Mouse (Mus musculus) C2C12 (cell line): ENCODE results near the gene Hoxb7. TPM values are rescaled to one million over a fixed set of nuclear protein-coding genes. Genes with fewer than 3 reads are reported as not detected.

Experiments
- H3K27me3 ChIP-seq: one replicate; pipeline ENCODE4 v1.6.1; 2011; ENCODE audit not compliant: control insufficient read depth, insufficient read depth, insufficient read length
- H3K36me3 ChIP-seq: one replicate; pipeline ENCODE4 v1.6.1; 2011; ENCODE audit not compliant: control insufficient read depth, insufficient read depth
- H3K4me3 ChIP-seq: one replicate; pipeline ENCODE4 v1.5.1; 2011; ENCODE audit warnings: mild to moderate bottlenecking, control low read depth; ENCODE audit not compliant: poor library complexity, insufficient read depth, severe bottlenecking
- H3K79me2 ChIP-seq: one replicate; pipeline ENCODE4 v1.6.1; 2011; ENCODE audit not compliant: control insufficient read depth, insufficient read depth
- H3K79me3 ChIP-seq: one replicate; pipeline ENCODE4 v1.6.1; 2011; ENCODE audit warnings: low read depth, control low read depth
- H3ac ChIP-seq: one replicate; pipeline ENCODE3; 2011; ENCODE audit warnings: low read depth; ENCODE audit not compliant: control insufficient read depth, insufficient read length
- CEBPB ChIP-seq: IDR thresholded peaks from one replicate; pipeline ENCODE4 v1.6.1; 2011; ENCODE audit warnings: low read depth, mild to moderate bottlenecking, control low read depth, moderate library complexity
- CTCF ChIP-seq: IDR thresholded peaks from one replicate; pipeline ENCODE4 v1.5.1; 2011; ENCODE audit not compliant: control insufficient read depth, insufficient read depth, insufficient read length
- FOSL1 ChIP-seq: IDR thresholded peaks from one replicate; pipeline ENCODE4 v1.8.0; 2011; ENCODE audit warnings: mild to moderate bottlenecking, low read length; ENCODE audit not compliant: poor library complexity, insufficient read depth, severe bottlenecking
- MAX ChIP-seq: IDR thresholded peaks from one replicate; pipeline ENCODE4 v1.6.1; 2011; ENCODE audit warnings: mild to moderate bottlenecking, control low read depth
- MYOD1 ChIP-seq: IDR thresholded peaks from one replicate; pipeline ENCODE4 v1.6.1; 2011; ENCODE audit warnings: low read depth; ENCODE audit not compliant: control insufficient read depth, insufficient read length
- MYOG ChIP-seq: IDR thresholded peaks from one replicate; pipeline ENCODE4 v1.6.1; 2011; ENCODE audit not compliant: control insufficient read depth, insufficient read length; ENCODE audit errors: extremely low read depth
- USF1 ChIP-seq: IDR thresholded peaks from one replicate; pipeline ENCODE4 v1.6.1; 2011; ENCODE audit warnings: low read depth, mild to moderate bottlenecking, control low read depth, moderate library complexity
- polyA plus RNA-seq: library from polyadenylated mRNA; unstranded; fragments of >200 nt; fragmentation: generic; extraction: Trizol; gene quantifications from one replicate; pipeline ENCODE4 v1.2.1, GENCODE M21; 2012; ENCODE audit warnings: missing spikeins

Gene Hoxb7
- polyA plus RNA-seq, 1 experiment: 0.04 TPM

GRCm38 (mm10) chr11:96282795-96283430 is 3.5 kb upstream of the Hoxb7 start:
- Histone ChIP-seq H3K36me3 (no peaks in the 10 kb centered on the region), H3K27me3 (peaks cover 86% of the 10 kb centered on the region), H3K79me3 (no peaks in the 10 kb centered on the region), H3K4me3 (no peak overlapping the region), H3ac (peak overlapping the region; percentile 47), H3K79me2 (no peaks in the 10 kb centered on the region)
- TF ChIP-seq CTCF (no peak), FOSL1 (no peak), CEBPB (no peak), MYOD1 (no peak), MYOG (no peak), USF1 (no peak)

- Histone ChIP-seq H3K79me2 (no peaks in the 10 kb centered on the region), H3K27me3 (peaks cover 92% of the 10 kb centered on the region), H3K36me3 (no peaks in the 10 kb centered on the region), H3K4me3 (no peak overlapping the region), H3K79me3 (no peaks in the 10 kb centered on the region), H3ac (peak overlapping the region; percentile 44)
- TF ChIP-seq USF1: no peak
- no peak for TF ChIP-seq FOSL1
- no peak for TF ChIP-seq CTCF
- no peak for TF ChIP-seq MYOG
- TF ChIP-seq MAX: no peak
- TF ChIP-seq CEBPB: no peak
- no peak for TF ChIP-seq MYOD1
Observed at GRCm38 (mm10) chr11:96284041-96284749, 2.2 kb upstream of the Hoxb7 start.

- Histone ChIP-seq H3K79me3 (no peaks in the 10 kb centered on the region), H3K36me3 (no peaks in the 10 kb centered on the region), H3K27me3 (peaks cover 91% of the 10 kb centered on the region), H3ac (no peak overlapping the region), H3K4me3 (no peak overlapping the region), H3K79me2 (no peaks in the 10 kb centered on the region)
- TF ChIP-seq FOSL1 (no peak), MYOG (no peak), USF1 (no peak), MYOD1 (no peak), CTCF (no peak), CEBPB (no peak), MAX (no peak)
Observed at GRCm38 (mm10) chr11:96284774-96285734, 1.4 kb upstream of the Hoxb7 start.

GRCm38 (mm10) chr11:96286739-96287385 is 439 bp downstream of the Hoxb7 start:
- Histone ChIP-seq H3K27me3 (peaks cover 91% of the 10 kb centered on the region), H3ac (peak overlapping the region; percentile 42), H3K79me3 (no peaks in the 10 kb centered on the region), H3K79me2 (no peaks in the 10 kb centered on the region), H3K36me3 (no peaks in the 10 kb centered on the region), H3K4me3 (no peak overlapping the region)
- TF ChIP-seq USF1 (no peak), MYOD1 (no peak), CTCF (no peak), MYOG (no peak), CEBPB (no peak), MAX (no peak), FOSL1 (no peak)

- Histone ChIP-seq H3K4me3 (no peak overlapping the region), H3K27me3 (peaks cover 90% of the 10 kb centered on the region), H3K79me3 (no peaks in the 10 kb centered on the region), H3K79me2 (no peaks in the 10 kb centered on the region), H3ac (no peak overlapping the region), H3K36me3 (no peaks in the 10 kb centered on the region)
- TF ChIP-seq CTCF (no peak), USF1 (no peak), MAX (no peak), MYOD1 (no peak), FOSL1 (no peak), CEBPB (no peak), MYOG (no peak)
Observed at GRCm38 (mm10) chr11:96287411-96287810, 988 bp downstream of the Hoxb7 start.
